ENCODE assay signal across 8 mouse cellular contexts in genomic region chr2:148408761-148409120, GRCm38 (mm10). TPM values are rescaled to one million over a fixed set of nuclear protein-coding genes. Genes with fewer than 3 reads are reported as not detected.
DNase-seq lines count a peak whose midpoint lies in the region; ATAC-seq lines count a peak whose summit lies in the region.

No protein-coding gene starts in this region.

- H3K27ac ChIP-seq in heart, embryonic 15.5 days: peak overlapping the region; percentile 46
- H3K27ac ChIP-seq in neural tube, embryonic 11.5 days (ENCODE audit: low read depth, low read length): no peak overlapping the region
- no peak overlapping the region for H3K27ac ChIP-seq in limb, embryonic 15.5 days

- H3K27me3 ChIP-seq in heart, embryonic 15.5 days: peaks cover 24% of the 10 kb centered on the region
- peaks cover 34% of the 10 kb centered on the region for H3K27me3 ChIP-seq in neural tube, embryonic 11.5 days (ENCODE audit: control insufficient read depth, insufficient read depth, low read length)
- peaks cover 38% of the 10 kb centered on the region for H3K27me3 ChIP-seq in limb, embryonic 15.5 days

- no peak overlapping the region for H3K9ac ChIP-seq in heart, embryonic 15.5 days
- H3K9ac ChIP-seq in neural tube, embryonic 11.5 days (ENCODE audit: low read length): no peak overlapping the region
- no peak overlapping the region for H3K9ac ChIP-seq in limb, embryonic 15.5 days

- H3K9me3 ChIP-seq in heart, embryonic 15.5 days (replicated peaks): no peaks in the 10 kb centered on the region
- no peaks in the 10 kb centered on the region for H3K9me3 ChIP-seq in neural tube, embryonic 11.5 days (ENCODE audit: control insufficient read depth, low read length)
- no peaks in the 10 kb centered on the region for H3K9me3 ChIP-seq in limb, embryonic 15.5 days

- DNase-seq in heart, adult 9 months (ENCODE audit: low spot score in 2 of 2): no peak
- DNase-seq in neural tube, embryonic 11.5 days (ENCODE audit: low spot score): no peak
- no peak for DNase-seq in neural tube, embryonic 10.5 days (ENCODE audit: extremely low spot score, low spot score)
- no peak for DNase-seq in cerebellum, adult 11-12 months
- no peak for DNase-seq in left cerebral cortex, postnatal 14 days (ENCODE audit: low spot score in 2 of 2)

- ATAC-seq in heart, embryonic 15.5 days (replicated peaks; ENCODE audit: insufficient number of reproducible peaks, insufficient read depth, low FRiP score, low read depth): no peak
- ATAC-seq in neural tube, embryonic 11.5 days (ENCODE audit: insufficient read depth, low FRiP score, low TSS enrichment): peak; percentile 2; the same call in 1 of the 2 replicates
- ATAC-seq in limb, embryonic 15.5 days (ENCODE audit: insufficient number of reproducible peaks, low FRiP score, low TSS enrichment, low read depth): 0 out of 2 replicates have a peak, but pooled peaks have one; percentile 20
- ATAC-seq in granulocyte monocyte progenitor cell, adult 5-6 weeks (replicated peaks; ENCODE audit: poor library complexity, severe bottlenecking): no peak

- intact Hi-C loops in left cerebral cortex, postnatal 14 days (cut with DNase I): loop anchor here (5.0 to 10.0 kb wide), 4 partner anchors 126 to 286 kb away; no protein-coding TSS in a partner anchor

- WGBS in heart, embryonic 15.5 days: 11% methylated on average over 6 of the region's 6 CpGs
- WGBS in neural tube, embryonic 11.5 days: 18% methylated on average over 6 of the region's 6 CpGs
- WGBS in limb, embryonic 15.5 days: 26% methylated on average over 6 of the region's 6 CpGs

- no peaks in the 10 kb centered on the region for H3K36me3 ChIP-seq in heart, embryonic 15.5 days
- H3K36me3 ChIP-seq in neural tube, embryonic 11.5 days (ENCODE audit: control insufficient read depth, insufficient read depth, low read length): no peaks in the 10 kb centered on the region
- H3K36me3 ChIP-seq in limb, embryonic 15.5 days: no peaks in the 10 kb centered on the region

- peak overlapping the region; percentile 54 for H3K4me3 ChIP-seq in heart, embryonic 15.5 days
- H3K4me3 ChIP-seq in neural tube, embryonic 11.5 days (ENCODE audit: low read depth, low read length): no peak overlapping the region
- no peak overlapping the region for H3K4me3 ChIP-seq in limb, embryonic 15.5 days

- H3K4me1 ChIP-seq in heart, embryonic 15.5 days (replicated peaks): peaks cover 30% of the 10 kb centered on the region
- H3K4me1 ChIP-seq in neural tube, embryonic 11.5 days (ENCODE audit: control insufficient read depth, insufficient read depth, low read length): peaks cover 17% of the 10 kb centered on the region
- peaks cover 29% of the 10 kb centered on the region for H3K4me1 ChIP-seq in limb, embryonic 15.5 days

- peak overlapping the region; percentile 77 for H3K4me2 ChIP-seq in heart, embryonic 15.5 days
- H3K4me2 ChIP-seq in neural tube, embryonic 11.5 days (ENCODE audit: low read depth): no peak overlapping the region
- H3K4me2 ChIP-seq in limb, embryonic 15.5 days: peak overlapping the region; percentile 87; the same call in 1 of the 2 replicates

RNA-seq across cellular contexts. Expression of gene Thbd, which starts 0.8 kb away (rescaled TPM):
- polyA plus RNA-seq in heart, embryonic 15.5 days (2015; fragmentation: Nextera tagmentation; extraction: Ambion mirVana): 15.9 and 22.8 TPM in 2 replicates
- 5.9 and 6.4 TPM in 2 replicates for polyA plus RNA-seq in neural tube, embryonic 11.5 days (2014; fragmentation: Nextera tagmentation; extraction: Ambion mirVana)
- polyA plus RNA-seq in limb, embryonic 15.5 days (2015; fragmentation: Nextera tagmentation; extraction: Ambion mirVana): 28.5 and 29.1 TPM in 2 replicates
- total RNA-seq in granulocyte monocyte progenitor cell, adult 5-6 weeks (2014; fragmentation: Nextera tagmentation): 9.7 and 14.6 TPM in 2 replicates
- total RNA-seq in granulocyte monocyte progenitor cell, adult 5-6 weeks (2017): 11.8 and 13.0 TPM in 2 replicates
- total RNA-seq in left cerebral cortex, postnatal 14 days (2021): 10 to 100 TPM; 10.6 to 12.6 TPM

RNA-seq across cellular contexts. Expression of gene Sstr4, which starts 13.6 kb away (rescaled TPM):
- polyA plus RNA-seq in heart, embryonic 15.5 days (2015; fragmentation: Nextera tagmentation; extraction: Ambion mirVana): 0.48 and 1.0 TPM in 2 replicates
- 0.34 and 0.80 TPM in 2 replicates for polyA plus RNA-seq in neural tube, embryonic 11.5 days (2014; fragmentation: Nextera tagmentation; extraction: Ambion mirVana)
- polyA plus RNA-seq in limb, embryonic 15.5 days (2015; fragmentation: Nextera tagmentation; extraction: Ambion mirVana): 3.1 and 3.9 TPM in 2 replicates
- not detected in 2 replicates for total RNA-seq in granulocyte monocyte progenitor cell, adult 5-6 weeks (2014; fragmentation: Nextera tagmentation)
- total RNA-seq in granulocyte monocyte progenitor cell, adult 5-6 weeks (2017): not detected in 2 replicates
- 10 to 100 TPM; 45.3 to 47.2 TPM for total RNA-seq in left cerebral cortex, postnatal 14 days (2021)

RNA-seq across cellular contexts. Expression of gene Cd93, which starts 34.6 kb away (rescaled TPM):
- 25.7 and 26.2 TPM in 2 replicates for polyA plus RNA-seq in heart, embryonic 15.5 days (2015; fragmentation: Nextera tagmentation; extraction: Ambion mirVana)
- polyA plus RNA-seq in neural tube, embryonic 11.5 days (2014; fragmentation: Nextera tagmentation; extraction: Ambion mirVana): 6.4 and 7.1 TPM in 2 replicates
- polyA plus RNA-seq in limb, embryonic 15.5 days (2015; fragmentation: Nextera tagmentation; extraction: Ambion mirVana): 12.1 and 12.7 TPM in 2 replicates
- 148 and 150 TPM in 2 replicates for total RNA-seq in granulocyte monocyte progenitor cell, adult 5-6 weeks (2014; fragmentation: Nextera tagmentation)
- total RNA-seq in granulocyte monocyte progenitor cell, adult 5-6 weeks (2017): 145 TPM in 2 replicates
- total RNA-seq in left cerebral cortex, postnatal 14 days (2021): 10 to 100 TPM; 15.6 to 17.1 TPM

Comparison
In these comparisons a context has a peak if more than half of its experiments do, and no peak if none do; other contexts are left out.
1. ATAC-seq: peak in neural tube, embryonic 11.5 days (single experiment) and limb, embryonic 15.5 days (single experiment); none in heart, embryonic 15.5 days (single experiment) and granulocyte monocyte progenitor cell, adult 5-6 weeks (single experiment).